Mouse (Mus musculus): ENCODE results near the gene Gja1.

- TF ChIP-seq CTCF (conservative IDR thresholded peaks at IDR 0.05 in 1 of 2, IDR thresholded peaks at IDR 0.05 in 1 of 2; ENCODE audit: low read depth in 2 of 2, low read length in 2 of 2), result no peak
- TF ChIP-seq ZNF384 (IDR thresholded peaks at IDR 0.05; ENCODE audit: low read depth, low read length), result no peak
These were observed 8.3 kb downstream of the Gja1 start for GRCm38 (mm10) chr10:56385195-56386109.

Data from CH12.LX (cell line).